Mouse (Mus musculus) lung, postnatal 36 days (tissue): Measurements from ENCODE around the gene E2f2.

ENCODE experiments used
- DNase-seq: peaks from one replicate; pipeline ENCODE4 v3.0.0; 2022; ENCODE audit warnings: mixed read lengths

Gene E2f2

DNA sequence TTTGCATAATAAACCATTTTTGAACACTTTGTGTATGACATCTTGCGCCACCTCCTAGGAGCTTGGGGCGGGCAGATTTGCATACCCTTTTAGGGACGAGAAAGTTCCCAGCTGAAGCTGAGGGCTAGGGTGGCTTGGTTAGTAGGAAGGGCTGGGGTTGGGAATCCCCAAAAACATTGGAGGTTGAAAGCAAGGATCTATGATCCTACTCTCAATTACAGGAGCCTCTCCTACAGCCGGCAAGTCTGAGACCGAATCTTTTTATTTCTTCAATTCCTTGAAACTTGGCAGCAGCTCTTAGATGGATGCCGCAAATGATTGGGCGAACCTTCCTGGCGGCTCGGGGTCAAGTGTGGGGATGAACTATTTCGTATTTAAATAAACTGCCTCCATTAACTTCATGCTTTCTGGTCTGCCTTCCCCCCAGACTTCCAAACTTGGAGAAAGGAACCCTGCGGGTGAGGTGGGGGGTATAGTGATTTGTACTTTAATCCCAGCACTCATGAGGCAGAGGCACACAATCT, 26.8 kb upstream of the E2f2 start:
- no peak for DNase-seq

DNA sequence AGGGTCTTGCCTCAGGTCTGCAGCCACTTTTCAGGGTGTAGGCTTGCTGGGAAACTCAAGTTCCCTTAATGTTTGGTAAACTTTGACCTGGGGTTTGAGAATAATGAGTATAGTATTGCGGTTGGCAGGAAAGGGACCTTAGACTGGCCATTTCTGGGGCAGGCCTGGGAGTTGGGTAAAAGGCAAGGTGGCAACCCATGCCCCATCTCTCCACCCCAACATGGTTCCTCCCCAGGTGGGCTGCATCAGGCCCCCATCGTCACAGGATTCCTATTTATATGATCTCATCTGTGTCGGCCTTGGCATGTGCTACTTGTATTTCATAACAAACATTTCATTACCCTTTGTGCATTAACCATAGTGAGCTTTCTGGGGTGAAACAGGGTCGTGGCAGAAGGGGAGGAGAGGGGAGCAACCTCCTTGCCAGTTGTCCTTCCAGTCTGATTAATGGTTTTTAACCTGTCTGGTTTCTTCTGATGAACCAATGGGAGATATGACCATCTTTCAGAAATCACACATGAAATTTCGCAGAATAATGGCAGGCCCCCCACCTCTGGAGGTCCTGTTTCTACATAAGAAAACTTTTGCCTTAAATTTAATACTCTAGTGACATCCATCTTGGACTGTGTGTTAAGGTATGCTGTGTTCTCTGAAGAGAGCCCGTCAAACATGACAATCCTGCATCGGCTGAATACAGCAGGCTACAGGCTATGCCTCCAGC, 26.0 kb upstream of the E2f2 start:
- no peak for DNase-seq

DNA sequence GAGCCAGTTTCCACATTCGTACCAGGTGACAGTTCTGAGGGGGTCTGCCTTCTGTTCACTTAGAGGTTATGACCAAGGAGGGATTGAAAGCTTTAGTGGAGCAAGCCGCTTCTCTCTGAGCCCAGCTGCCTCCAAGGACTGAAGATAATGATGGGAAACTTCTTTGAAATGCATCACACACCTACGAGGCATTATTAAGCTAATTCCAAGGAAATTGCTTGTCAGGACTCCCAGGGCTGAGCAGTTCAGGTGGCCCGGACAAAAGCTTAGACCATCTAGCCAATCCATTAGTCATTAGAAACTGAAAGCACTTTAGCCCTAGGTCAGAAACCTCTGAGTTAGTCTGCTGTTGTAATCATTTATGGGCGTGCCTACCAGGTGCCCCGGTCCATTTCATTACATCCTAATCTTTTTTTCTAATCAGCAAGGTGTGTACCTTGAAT, 25.5 kb upstream of the E2f2 start:
- no peak for DNase-seq

DNA sequence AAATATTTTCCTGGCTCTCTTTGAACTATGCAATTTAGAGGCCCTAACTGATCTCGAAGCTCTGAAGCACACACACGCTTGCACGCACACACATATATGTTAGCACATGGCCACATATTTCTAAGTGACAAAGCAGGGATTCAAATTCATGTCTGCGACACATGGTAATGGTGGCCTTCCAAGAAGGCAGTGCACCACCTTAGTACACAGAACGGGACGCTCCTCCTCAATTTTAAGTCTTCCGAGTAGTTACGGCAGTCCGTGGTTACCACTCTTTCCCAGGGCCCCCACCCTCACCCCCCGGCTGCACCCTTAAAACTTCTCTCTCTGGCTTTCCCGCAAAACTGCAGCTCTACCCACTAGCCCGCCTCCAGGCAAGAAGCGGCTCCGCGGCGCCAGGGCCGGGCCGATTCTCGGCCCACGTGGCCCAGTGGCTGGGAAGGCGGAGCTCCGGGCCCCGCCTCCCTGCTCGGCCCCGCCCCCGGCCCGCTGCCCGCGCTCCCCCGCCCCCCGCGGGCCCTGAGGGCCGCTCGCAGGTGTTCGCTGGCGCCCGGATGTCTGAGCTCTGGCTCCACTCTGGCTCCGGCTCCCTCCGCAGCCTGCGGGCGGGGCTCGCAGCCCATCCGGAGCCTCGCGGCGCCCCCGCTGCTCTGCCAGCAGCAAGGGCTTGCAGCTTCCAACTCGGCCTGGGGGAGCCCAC, 24.6 kb upstream of the E2f2 start:
- DNase-seq: peak; percentile 87

DNA sequence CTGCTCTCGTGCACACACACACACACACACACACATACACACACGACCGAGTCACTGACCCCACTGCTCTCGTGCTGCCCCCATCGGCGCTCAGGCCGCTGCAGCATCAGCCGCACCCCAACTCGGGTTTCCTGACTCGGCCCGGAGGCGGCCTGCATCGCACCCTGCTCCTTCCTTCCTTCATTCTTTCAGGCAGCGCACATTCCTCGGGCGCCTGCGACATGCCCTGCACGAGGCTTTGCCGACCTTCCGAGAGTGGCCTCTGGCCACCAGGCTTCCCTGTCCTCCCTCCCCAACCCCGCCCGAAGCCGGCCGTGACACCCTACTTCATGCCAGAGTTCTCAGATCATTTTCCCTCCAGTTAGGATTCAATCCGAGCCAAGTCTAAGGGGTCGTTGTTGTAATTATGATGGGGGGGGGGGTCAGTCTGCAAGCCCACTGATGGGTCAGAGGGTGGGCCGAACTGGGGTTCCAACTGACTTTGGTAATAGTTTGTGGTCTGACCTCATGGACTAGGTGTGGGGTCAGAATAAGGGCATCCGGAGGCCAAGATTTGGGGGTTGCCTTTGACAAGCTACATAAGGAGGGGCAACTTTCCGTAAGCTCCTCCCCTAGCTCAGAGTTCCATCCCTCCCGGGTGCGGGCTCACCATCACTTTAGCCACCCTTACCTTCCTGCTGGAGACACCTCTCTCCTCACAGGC, 23.7 kb upstream of the E2f2 start:
- DNase-seq: peak; percentile 73

DNA sequence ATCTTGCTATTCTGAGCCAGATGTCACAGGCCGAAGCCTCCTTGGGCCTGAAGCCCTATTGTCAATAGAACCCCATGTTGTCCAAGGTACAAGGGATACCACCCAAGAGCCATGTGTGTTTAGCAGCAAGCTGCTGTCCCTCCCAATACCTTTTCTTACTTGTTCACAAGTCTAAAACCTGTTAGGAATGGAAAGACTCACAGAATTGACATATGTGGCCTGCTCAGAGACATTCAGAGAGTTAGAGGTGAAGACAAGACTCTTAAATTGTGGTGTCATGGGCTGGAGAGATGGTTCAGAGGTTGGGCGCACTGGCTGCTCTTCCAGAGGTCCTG, 23.2 kb upstream of the E2f2 start:
- DNase-seq: no peak

DNA sequence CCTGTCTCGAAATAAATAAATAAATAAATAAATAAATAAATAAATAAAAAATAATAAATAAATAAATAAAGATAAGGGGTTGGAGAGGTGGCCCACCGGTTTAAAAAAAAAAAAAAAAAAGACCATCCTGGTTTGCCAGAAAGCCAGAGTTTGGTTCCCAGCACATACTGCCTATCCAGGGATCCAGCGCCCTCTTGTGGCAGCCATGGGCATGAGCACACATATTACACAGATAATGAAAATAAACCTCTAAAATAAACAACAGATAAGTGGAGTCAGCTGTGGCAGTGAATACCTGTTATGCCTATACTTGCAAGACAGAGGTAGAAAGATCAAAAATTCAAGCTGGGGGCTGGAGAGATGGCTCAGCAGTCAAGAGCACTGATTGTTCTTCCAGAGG, 22.5 kb upstream of the E2f2 start:
- peak; percentile 80 for DNase-seq

DNA sequence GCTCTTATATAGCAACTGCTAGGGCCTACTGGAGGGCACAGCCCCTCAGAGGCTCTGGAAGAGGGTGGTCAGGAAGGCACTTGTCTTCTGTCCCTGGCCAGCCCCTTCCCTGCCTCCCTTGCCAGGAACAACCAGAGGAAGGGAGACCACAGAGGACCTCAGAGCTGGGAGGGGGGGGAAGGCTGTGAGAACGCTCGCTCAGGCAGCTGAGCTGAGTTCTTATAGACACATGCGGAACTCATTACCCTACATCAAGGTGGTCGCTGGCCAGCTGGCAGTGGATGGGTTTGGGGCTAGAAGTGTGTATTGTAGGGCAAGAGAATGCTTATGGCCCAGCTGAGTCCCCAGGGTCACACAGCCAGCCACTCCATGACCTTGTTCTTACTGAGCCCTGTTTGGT, 21.6 kb upstream of the E2f2 start:
- no peak for DNase-seq

DNA sequence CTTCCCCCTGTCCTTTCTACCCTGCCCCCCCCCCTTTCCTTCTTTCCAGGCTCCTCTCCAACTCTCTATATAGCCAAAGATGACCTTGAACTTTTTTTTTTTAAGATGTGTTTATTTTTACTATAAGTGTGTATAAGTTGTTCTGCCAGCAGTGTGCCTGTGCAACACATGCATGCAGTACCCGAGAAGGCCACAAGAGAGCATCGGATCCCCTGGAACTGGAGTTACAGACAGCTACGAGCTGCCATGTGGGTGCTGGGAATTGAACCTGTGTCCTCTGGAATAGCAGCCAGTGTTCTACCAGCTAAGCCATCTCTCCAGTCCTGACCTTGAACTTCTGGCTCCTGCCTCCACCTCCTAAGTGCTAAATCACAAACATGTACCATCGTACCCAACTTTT, 19.4 kb upstream of the E2f2 start:
- DNase-seq: no peak

DNA sequence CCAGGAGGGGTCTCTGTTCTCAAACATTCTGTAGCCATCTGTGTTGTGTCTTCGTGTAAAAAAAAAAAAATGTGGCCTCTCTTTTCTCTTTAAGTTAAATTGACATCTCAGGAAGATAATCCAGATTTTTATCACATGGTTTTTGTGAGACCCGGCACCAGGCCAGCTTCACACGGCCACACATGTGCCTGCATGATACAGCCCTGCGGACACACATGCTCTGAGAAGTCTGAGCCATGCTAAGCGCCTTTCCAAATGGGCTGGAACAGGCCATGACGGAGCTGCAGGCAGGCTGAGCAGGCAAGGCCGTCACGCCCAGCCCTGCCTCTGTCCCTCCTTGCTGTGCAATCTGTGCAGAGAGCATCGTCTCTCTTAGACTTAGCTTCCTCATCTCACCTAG, 17.7 kb upstream of the E2f2 start:
- no peak for DNase-seq

DNA sequence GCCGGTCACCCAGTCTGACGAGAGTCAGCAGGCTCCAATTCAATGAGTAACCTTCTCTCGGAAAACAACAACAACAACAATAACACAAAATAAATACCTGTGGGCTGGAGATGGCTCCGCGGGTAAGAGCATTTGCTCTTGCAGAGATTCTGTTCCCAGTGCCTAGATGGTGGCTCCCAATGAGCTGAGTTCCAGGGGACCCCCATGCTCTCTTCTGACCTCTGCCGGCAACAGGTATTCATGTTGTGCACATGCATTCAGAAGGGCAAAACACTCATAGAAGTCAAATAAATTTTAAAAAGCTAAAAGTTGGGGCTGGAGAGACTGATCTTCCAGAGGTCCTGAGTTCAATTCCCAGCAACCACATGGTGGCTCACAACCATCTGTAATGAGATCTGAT, 13.7 kb upstream of the E2f2 start:
- no peak for DNase-seq

DNA sequence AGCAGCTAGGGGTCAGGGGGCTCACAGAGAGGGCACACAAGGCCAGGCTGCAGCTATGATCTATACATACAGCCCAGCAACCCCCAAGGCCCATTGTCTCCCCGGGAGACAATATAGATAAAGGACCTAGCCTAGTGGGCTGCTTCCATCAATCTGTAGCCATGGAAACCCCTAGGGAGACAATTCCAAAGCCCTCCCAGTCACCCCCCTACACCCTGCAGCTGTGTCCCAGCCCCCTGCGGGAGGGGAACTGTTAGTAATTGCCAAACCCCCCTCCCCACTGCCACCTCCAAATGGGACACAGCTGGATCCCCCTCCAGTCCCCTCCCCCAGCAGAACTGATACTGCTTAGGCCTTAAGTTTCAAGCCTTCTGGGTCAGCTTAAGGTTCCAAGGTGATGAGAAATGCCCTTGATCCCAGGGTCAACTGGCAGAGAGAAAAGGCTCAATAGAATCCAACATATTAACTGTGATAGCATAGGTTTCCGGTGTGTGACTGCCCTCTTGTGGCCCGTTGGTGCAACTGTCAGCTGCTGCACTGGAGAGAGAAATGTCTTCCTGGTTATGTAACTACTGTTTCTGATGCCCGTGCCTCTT, 12.3 kb upstream of the E2f2 start:
- peak; percentile 87 for DNase-seq

DNA sequence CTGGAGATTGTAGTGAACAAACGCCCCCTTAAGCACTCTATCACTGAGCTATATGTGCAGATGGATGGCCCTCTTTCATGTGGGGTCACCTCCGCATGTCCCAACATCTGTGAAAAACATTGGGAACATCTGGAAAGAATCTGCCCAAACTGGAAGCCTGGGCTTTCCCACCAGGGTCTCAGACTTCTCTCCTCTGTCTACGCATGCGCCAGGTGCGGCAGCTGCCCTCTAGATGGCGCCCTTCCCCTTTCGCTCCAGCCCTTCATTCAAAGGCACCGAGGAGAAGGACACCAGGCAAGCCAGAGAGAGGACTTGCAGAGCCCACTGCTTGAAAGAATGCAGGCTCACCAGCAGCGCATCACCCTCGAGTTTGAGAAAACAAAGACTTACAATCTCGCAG, 8.7 kb upstream of the E2f2 start:
- peak; percentile 91 for DNase-seq

DNA sequence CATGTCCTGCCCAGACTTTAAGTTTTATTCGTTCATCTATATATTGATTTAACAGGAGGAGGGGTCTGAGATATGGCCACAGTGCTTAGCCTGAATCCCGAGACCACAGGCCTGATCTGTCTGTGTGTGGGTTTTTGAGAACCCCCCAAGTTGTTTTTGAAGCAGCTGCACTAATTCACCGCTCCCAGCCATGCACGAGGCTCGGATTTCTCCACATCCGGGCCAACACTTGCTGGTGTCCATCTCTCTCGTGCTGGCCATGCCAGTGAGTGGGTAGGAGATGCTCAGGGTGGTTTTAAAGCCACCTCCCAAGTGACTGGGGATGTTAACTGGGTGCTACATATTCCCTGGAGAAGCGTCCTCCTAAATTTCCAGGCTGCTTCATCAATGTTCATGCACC, 7.2 kb upstream of the E2f2 start:
- DNase-seq: no peak

DNA sequence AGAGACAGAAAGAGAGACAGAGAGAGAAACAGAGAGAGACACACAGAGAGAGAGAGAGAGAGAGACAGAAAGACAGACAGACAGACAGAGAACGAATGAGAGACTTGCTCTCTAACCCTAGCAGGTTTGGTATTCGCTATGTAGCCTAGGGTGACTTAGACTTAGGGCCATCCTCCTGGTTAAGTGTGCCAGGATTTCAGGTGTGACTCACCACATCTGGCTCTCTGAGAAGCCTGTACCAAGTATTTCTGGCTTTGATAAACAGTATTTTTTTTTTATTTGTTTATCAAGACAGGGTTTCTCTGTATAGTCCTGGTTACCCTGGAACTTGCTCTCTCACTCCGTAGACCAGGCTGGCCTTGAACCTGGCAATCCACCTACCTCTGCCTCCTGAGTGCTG, 4.5 kb upstream of the E2f2 start:
- no peak for DNase-seq

DNA sequence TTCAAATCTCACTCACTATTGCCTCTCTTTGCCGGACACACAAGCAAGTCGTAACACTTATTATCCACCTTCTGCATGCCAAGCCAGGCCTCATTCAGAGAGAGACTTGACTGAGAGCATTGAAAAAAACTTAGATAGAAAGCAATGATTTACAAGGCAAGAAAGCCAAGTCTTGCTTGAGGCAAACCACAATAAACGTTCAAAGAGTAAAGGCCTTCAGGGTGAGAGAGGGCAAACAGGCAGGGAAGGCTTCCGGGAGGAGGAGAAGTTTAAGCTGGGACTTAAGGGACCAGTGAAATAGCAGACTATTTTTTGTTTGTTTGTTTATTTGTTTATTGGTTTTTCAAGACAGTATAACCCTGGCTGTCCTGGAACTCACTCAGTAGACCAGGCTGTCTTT, 1.8 kb upstream of the E2f2 start:
- DNase-seq: no peak

DNA sequence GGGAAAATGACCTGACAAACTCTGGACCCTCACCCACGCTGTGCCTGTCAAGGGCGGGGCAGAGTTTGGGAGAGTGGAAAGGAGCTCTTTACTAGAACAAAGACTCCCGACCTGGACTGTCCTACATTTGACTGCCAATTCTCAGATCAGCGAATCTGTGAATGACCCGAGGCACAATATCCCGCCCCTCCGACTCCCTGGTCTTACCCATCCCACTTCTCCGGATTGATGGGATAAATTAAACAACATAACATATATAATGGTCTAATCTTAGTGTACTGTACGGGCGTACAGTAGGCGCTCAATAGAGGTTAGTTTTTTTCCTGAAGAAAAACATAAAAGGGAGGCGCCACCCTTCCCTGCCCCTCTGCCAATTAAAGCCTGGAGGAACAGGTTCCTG, 739 bp upstream of the E2f2 start:
- no peak for DNase-seq

DNA sequence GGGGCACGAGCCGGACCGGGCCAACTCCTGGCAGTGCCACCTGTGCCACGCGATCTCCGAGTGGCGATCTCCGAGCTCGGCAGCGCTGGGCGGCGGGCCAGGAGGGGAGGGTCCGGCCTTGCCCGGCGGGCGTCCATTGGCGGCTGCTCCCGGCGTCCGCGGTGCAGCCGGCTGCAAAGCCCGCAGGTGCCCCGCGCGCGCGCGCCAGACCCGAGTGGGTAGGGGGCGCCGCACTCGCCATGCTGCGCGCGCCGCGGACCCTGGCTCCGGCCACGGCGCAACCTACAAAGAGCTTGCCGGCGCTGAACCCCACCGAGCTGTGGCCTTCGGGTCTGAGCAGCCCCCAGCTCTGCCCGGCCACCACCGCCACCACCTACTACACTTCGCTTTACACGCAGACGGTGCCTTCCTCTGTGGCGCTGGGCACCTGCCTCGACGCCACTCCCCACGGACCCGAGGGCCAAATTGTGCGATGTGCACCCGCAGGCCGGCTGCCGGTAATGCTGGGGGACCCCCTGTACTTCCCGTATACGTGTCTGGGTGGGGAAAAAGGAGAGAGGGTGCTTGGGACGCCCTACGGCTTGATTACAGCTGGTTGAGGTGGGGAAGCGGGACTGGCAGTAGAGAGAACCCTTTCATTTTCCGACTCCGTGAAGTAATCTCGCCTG, 482 bp downstream of the E2f2 start:
- peak; percentile 66 for DNase-seq

DNA sequence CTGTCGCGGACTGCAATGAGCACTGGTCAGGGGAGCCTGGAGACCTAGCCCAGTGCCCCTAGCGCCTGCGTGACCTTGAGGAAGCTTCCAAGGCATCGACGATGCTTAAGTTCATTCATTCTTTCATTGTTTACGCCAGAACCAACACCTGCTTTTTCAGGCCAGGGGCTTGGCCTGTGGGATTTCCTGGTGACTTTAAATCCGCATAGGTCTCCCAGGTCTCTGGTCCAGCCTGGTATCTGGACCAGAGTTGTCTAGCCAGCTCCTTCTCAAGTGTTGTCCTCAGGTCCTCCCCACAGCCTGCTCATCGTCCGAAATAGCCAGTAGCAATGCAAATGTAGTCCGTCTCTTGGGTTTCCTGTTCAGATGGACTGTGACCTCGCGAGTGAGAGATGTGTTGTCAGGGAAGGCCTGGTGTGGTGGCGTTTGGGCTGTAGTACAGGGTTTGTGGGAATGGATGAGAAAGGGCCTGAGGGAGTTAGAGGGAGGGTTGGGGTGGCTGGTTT, 1.1 kb downstream of the E2f2 start:
- DNase-seq: no peak

DNA sequence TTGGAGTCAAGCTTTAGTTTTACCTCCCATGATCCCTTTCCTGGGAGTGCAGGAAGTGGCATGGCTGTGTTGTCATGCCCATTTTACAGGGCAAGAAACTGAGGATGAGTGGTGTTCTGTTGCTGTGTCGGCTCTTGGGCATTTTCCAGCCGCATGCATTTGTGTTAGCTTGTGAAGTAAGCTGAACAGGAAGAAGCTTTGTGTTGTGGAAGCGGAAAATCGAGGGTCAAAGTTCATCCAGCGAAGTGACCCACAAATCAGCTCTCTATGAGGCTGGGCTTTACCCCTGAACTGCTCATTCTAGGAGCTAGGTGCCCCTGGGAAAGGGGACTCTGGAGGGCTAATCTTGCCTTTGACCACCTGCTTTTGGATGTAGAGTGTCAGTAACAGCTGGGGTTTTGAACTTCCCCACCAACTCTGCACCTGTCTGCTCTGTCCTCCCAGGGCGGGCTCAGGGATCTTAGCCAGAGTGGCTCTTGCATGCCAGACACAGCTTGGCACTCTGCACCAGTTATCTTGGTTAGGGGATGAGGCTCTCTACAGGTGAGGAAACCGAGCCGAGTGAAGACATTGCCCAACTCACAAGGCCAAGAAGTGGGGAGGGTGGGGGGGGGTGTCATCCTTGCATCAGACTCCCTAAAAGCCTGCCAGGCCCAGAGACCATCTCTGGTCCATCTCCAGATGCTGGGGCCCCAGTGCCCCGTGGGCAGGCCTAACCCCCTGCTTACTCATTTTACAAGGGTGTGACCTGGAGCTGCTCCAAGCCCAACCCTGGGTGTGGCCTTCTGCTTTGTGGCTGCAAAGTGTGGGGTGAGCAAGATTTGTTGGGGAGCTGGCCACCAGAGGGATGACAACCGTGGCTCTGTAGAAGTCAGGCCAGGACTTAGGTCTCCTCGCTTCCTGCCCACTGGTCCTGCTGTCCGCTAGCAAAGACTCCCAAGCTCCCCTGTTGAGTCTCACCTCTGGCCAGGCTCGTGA, 2.3 kb downstream of the E2f2 start:
- peak; percentile 80 for DNase-seq

DNA sequence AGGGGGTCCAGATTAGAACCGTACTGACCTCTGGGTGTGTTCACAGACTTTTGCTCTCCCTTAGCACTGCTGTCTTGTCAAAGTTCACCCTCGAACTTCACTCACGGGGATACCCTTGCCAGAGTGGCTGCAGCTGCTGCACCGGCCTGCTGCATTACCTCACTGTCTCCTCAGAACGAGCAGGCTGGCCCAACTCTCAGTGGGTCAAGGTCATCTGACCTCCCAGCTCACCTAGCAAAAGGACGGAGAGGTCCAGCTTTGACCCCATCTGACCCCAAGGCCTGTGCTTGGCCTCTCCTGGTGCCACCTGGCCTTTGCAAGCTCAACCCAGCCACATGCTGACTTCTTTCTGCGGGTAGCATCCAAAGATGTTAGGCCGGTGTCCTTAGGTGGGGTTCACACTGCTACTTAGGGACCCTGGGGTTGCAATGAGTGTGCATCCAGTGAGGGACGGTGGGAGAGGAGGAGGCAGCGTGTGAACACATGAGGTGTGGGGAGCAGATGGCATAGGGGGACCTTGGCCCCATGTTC, 3.9 kb downstream of the E2f2 start:
- DNase-seq: no peak
